Mouse (Mus musculus) MEL-GATA-1-ER (cell line): ENCODE data around the gene Arl15.
A peak's percentile ranks its signal among the peaks of the same experiment; 100 is the strongest.

ENCODE experiments used
- DNase-seq: peaks from one replicate; pipeline ENCODE4 v3.0.0-alpha.2; 2012; ENCODE audit warnings: low read depth; ENCODE audit errors: extremely low read depth

The Arl15 gene

GRCm38 (mm10) chr13:113869212-113870205, 75.2 kb downstream of the Arl15 start:
- DNase-seq = peak; percentile 71

DNA sequence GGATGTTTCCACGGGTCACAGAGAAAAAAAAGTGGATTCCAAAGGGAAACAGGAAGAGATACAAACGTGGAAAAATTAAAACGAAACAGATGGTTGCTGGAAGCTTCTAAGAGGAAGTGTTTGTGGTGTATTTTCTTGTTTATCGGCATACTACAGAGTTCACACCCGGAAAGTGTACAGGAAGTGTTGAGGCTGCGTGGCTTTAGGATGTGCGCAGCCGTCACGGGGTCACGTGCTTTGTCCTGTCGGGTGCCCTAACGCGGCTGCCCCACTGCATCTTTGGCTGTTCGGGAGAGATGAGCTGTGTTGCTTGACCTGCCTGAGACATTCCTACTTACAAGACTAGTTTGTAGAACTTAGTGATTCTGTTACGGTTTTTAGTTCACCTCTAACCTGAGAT, 76.1 kb downstream of the Arl15 start:
- peak; percentile 73 for DNase-seq

- no peak for DNase-seq
Observed at GRCm38 (mm10) chr13:113871853-113872252, 77.5 kb downstream of the Arl15 start.

- no peak for DNase-seq
Observed at GRCm38 (mm10) chr13:113875724-113876123, 81.4 kb downstream of the Arl15 start.

DNA sequence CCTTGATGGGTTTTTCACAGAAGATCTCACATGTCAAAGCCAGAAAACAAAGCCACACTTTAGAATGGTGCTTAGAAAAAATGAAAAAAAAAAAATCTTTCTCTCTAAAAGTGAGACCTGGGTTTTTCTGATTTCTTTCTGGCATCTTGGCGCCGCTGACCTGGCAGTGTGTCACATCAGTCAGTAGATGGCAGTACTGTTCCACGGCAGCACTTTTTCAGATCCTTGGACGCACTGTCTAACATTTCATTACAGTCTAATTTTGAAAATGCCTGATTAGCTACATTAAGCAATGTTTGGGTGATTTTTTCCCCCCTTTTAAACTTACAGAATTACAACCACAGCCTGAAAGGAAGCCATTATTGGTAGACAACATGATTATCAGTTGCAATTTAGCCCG, 83.1 kb downstream of the Arl15 start:
- no peak for DNase-seq

DNA sequence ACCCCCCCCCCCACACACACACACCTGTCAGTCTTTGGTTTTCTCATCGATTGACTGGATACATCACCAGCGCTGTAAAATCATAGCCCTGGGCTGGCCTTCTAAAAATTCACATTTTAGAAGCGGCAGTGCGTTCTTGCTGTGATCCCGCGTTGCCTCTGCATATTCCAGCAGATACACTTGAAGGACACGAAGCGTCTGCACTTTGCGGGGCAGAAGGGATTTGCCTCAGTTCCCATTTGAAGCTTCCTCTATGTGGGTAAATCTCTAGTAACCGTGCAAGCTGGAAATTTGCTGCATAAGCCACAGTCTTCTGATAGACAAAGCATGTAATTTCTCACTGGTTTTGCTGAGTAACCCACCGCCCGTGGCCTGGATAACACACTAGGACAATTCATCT, 84.3 kb downstream of the Arl15 start:
- DNase-seq = no peak

DNA sequence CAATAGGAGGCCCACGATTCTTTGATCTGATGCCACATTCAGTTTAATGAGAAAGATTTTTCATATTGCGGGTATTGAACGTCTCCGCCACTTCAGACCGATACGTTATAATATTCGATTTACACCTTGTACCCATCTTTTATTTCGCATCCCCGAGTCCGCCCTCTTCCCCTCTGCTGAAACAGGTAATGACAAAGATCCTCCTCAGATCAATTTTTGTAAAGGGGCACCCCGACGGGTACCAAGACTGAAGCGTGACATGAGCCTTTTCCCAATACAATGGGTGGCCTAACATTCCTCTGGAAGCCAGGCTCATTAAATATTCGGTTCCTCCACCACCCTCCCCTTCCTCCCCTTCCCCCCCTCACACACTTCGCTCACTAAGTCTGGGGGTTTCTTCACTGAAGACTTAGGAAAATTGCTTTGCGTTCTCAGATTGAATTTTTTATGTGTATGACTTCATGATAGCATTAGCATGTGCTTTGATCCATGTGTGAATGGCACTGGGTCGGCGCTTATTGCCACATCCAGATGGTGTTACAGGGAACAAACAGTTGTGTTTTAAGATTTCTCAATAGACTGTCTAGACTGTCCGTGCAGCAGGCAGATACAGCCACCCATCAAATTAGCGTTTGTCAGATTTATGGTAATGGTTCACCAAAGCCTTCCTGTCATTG, 85.5 kb downstream of the Arl15 start:
- no peak for DNase-seq

DNA sequence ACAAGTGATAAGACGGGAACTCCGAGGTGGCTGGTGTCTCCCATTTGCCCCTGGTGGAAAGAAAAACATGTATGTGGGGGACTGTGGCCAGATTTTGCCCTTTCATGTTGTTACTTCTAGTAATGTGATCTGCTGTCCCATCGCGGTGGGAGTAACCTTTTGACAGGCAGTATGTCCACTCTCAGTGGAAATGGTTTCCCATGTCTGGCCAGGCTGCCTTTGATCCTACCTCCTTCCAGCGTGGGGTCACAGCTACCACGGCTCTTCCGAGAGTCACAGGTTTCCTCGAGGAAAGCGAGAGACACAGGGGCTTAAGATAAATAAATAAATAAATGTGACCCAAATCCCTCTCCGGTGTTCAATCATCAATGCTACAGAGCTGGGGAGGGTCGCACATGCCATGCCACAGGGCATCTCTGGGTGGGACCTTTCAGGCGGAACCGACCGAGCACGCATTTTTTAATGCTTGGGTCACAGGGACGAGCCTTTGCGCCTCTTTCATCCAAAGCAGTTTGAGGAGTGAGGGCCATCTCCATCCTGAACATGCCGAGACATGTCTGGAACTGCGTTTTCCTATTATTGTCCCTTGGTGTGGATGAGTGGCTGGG, 86.4 kb downstream of the Arl15 start:
- DNase-seq = no peak

DNA sequence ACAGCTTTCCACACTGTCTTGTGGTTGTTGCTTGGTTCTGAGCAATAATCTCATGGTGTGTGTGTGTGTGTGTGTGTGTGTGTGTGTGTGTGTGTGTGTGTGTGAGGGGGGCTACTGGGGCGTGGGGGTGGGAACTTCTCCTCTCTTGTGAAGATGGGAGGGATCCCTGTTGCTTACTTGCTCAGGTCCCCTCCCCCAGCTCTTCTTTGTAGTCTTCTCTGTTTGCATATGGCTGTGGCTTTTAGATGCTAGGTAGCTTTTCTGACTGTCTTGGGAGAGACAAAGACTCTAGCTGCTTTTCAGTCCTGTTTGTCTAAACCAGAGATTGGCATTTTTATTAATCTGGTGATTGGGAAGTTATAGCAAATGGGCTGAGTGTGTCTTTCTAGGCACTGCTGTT, 88.7 kb downstream of the Arl15 start:
- DNase-seq = no peak

DNA sequence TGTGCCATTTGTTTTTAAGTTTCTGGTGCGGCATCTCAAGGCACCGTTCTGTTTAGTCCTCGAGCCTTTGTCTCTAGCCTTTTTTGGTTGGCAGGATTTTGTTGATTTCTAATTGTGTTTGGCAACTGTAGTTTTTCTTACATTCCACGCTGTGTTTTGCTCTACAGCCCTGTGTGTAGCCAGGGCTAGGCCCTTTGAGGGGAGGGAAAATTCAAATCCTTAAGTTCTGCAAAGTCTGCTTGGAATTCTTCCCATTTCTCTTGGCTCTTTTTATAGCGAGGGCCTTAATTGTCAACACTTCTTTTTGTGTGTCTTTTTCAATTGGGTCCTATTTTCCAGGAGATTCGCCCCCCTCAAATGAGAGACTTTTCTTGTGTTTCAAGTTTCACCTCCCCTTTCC, 92.8 kb downstream of the Arl15 start:
- DNase-seq = no peak

- no peak for DNase-seq
Observed at GRCm38 (mm10) chr13:113888126-113888525, 93.8 kb downstream of the Arl15 start.

DNA sequence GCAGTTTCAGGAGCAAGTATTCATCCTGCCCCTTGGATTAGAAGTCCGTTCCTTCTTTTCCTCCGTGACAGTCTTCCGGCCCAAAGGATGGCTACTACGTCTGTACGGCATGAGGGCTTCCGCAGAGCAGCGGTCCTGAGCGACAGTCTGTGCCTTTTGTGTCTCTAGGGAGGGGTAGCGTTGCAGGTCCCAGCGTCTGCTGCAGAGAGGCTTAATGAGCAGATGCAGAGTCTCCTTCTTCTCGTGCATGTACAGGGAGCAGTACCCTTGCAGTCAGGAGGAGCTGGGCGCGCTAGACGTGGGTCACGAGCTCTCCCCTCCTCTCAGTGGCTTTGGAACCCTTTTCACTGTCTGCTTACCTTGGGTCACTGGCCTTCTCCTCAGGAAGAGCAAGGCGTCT, 94.4 kb downstream of the Arl15 start:
- no peak for DNase-seq

- DNase-seq = no peak
Observed at GRCm38 (mm10) chr13:113889140-113890055, 95.1 kb downstream of the Arl15 start.

- DNase-seq = no peak
Observed at GRCm38 (mm10) chr13:113896684-113897083, 102.4 kb downstream of the Arl15 start.

DNA sequence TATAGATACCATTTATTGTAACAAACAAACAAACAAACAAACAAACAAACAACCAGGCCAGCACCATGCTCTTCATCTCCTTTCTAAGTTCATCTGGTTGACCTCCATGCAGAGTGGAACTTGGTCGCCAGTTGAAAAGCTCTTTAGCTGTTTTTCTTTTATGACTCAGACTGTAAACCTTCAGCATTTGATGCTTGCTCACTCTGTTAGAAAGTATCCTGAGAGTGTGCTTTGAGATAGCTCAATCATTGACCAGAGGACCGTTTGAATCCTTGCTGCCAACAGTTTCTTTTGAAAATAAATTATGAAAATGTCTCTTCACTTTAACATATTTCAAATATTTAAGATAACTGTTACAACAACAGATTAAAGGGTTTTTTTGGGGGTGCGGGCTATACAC, 103.2 kb downstream of the Arl15 start:
- no peak for DNase-seq

- no peak for DNase-seq
Observed at GRCm38 (mm10) chr13:113897951-113898350, 103.6 kb downstream of the Arl15 start.

- DNase-seq = no peak
Observed at GRCm38 (mm10) chr13:113901001-113901545, 106.8 kb downstream of the Arl15 start.

DNA sequence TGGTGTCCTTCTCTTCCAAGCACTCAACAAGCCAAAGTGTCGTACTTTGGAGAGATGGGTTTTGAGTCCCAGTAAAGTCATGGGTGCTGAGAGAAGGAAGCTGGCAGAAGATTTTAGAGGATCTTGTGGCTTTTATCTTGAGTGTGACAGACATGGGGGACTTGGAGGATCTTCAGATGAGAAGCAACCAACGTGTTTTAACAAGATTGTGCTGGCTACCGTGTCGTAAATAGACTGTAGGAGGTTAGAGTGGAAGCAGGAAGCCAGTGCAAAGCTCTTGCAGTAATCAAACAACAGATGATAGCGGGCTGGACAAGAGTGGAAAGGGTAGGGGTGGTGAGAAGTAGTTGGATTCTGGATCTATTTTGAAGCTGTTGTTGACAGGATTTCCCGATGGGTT, 109.0 kb downstream of the Arl15 start:
- peak; percentile 90 for DNase-seq

GRCm38 (mm10) chr13:113911986-113912519, 117.7 kb downstream of the Arl15 start:
- DNase-seq = no peak

GRCm38 (mm10) chr13:113914551-113914971, 120.3 kb downstream of the Arl15 start:
- DNase-seq = no peak
